Mouse (Mus musculus): ENCODE data around the gene Runx2.

GRCm38 (mm10) chr17:44522906-44523305, 291.7 kb downstream of the Runx2 start:
- TF ChIP-seq POLR2A (IDR thresholded peaks at IDR 0.05; ENCODE audit: insufficient read depth, low read depth, low read length) (no peak), CTCF (IDR thresholded peaks at IDR 0.05; ENCODE audit: insufficient read depth, low read depth, low read length) (no peak)

All from olfactory bulb, adult 2 months (tissue).